Mouse (Mus musculus): Measurements from ENCODE around the gene Igf2bp2. TPM values are rescaled to one million over a fixed set of nuclear protein-coding genes. Genes with fewer than 3 reads are reported as not detected.

The Igf2bp2 gene
- polyA plus RNA-seq, 1 experiment from 2014 or later = 190 TPM

DNA sequence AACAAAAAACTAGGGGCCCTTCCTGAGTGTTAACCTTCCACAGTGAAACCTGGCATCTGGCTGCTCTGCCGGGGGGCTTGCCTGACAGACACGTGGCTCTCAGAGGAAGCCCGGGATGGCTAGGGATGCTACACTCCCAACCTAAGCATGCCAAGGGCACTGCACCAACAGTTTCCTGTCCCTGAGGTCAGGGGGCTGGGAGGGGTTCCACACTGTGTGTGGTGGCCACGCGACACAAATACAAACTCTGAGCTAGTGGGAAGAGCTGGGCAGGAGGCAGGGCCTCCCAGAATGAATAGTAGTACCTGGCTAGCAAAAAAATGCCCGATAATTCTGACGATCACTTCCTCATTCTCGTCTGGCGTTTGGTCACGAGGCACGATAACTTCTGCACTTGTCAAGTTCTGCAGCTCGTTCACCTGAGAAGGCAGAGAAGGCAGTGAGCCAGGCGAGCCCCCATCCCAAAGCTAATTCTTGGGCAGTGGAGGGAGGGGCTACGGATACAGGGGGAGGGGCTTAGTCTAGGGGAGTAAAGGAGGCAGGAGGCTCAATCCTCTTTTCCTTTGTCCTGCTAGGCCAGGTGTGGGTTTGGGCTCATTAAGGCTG, 101.4 kb downstream of the Igf2bp2 start:
- H3K4me1 ChIP-seq (ENCODE audit: control insufficient read depth, insufficient read depth, low read length) = no peaks in the 10 kb centered on the region
- DNase-seq (ENCODE audit: low spot score) = no peak
- H3K4me3 ChIP-seq (ENCODE audit: low read depth, low read length) = no peak overlapping the region
- no peak for ATAC-seq (ENCODE audit: insufficient number of reproducible peaks, low FRiP score, low TSS enrichment, low read depth)
- no peak overlapping the region for H3K9ac ChIP-seq (ENCODE audit: low read length)
- WGBS = 83% methylated on average over 14 of the region's 14 CpGs
- no peaks in the 10 kb centered on the region for H3K27me3 ChIP-seq (ENCODE audit: control insufficient read depth, insufficient read depth, low read length)
- no peak overlapping the region for H3K4me2 ChIP-seq (ENCODE audit: low read depth, severe bottlenecking)
- no peaks in the 10 kb centered on the region for H3K9me3 ChIP-seq (ENCODE audit: control insufficient read depth, low read length)
- no peak overlapping the region for H3K27ac ChIP-seq (replicated peaks; ENCODE audit: low read depth, low read length)
- H3K36me3 ChIP-seq (ENCODE audit: control insufficient read depth, insufficient read depth, low read length) = peaks cover 23% of the 10 kb centered on the region

DNA sequence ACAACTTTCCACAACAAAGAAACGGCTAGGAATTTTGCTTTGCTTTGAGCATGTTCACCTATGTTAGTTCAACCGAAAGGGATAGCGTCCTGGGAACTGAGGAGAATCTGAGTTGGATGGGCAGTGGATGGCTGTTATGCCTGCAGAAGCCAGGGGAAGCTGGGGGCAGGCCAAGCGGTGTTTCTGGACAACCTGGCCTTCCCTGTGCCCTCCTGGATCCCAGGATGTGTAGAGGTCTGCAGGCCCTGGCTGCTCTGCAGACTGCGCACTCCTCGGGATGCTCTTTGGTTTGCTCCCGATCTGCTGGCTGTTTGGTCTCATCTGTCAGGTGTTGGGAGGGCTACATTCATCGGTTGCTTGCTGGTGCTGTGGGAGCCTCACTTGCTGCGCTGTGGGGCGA, 102.7 kb downstream of the Igf2bp2 start:
- DNase-seq (ENCODE audit: low spot score) = no peak
- Histone ChIP-seq H3K9ac (ENCODE audit: low read length) (no peak overlapping the region), H3K36me3 (ENCODE audit: control insufficient read depth, insufficient read depth, low read length) (peaks cover 23% of the 10 kb centered on the region), H3K27ac (replicated peaks; ENCODE audit: low read depth, low read length) (no peak overlapping the region), H3K27me3 (ENCODE audit: control insufficient read depth, insufficient read depth, low read length) (no peaks in the 10 kb centered on the region), H3K4me2 (ENCODE audit: low read depth, severe bottlenecking) (no peak overlapping the region), H3K4me3 (ENCODE audit: low read depth, low read length) (no peak overlapping the region), H3K4me1 (ENCODE audit: control insufficient read depth, insufficient read depth, low read length) (no peaks in the 10 kb centered on the region), H3K9me3 (ENCODE audit: control insufficient read depth, low read length) (no peaks in the 10 kb centered on the region)
- WGBS = 93% methylated on average over 10 of the region's 10 CpGs
- ATAC-seq (ENCODE audit: insufficient number of reproducible peaks, low FRiP score, low TSS enrichment, low read depth) = no peak

GRCm38 (mm10) chr16:22058871-22059270, 104.2 kb downstream of the Igf2bp2 start:
- H3K4me2 ChIP-seq (ENCODE audit: low read depth, severe bottlenecking) = no peak overlapping the region

GRCm38 (mm10) chr16:22057498-22057897, 105.6 kb downstream of the Igf2bp2 start:
- H3K4me3 ChIP-seq (ENCODE audit: low read depth, low read length) = no peak overlapping the region
- H3K27me3 ChIP-seq (ENCODE audit: control insufficient read depth, insufficient read depth, low read length) = no peaks in the 10 kb centered on the region
- no peaks in the 10 kb centered on the region for H3K9me3 ChIP-seq (ENCODE audit: control insufficient read depth, low read length)
- H3K27ac ChIP-seq (replicated peaks; ENCODE audit: low read depth, low read length) = no peak overlapping the region
- no peak overlapping the region for H3K4me2 ChIP-seq (ENCODE audit: low read depth, severe bottlenecking)
- DNase-seq (ENCODE audit: low spot score) (no peak), ATAC-seq (ENCODE audit: insufficient number of reproducible peaks, low FRiP score, low TSS enrichment, low read depth) (no peak)
- no peaks in the 10 kb centered on the region for H3K4me1 ChIP-seq (ENCODE audit: control insufficient read depth, insufficient read depth, low read length)
- H3K9ac ChIP-seq (ENCODE audit: low read length) = no peak overlapping the region
- peaks cover 9% of the 10 kb centered on the region; the same call in 1 of the 2 replicates for H3K36me3 ChIP-seq (ENCODE audit: control insufficient read depth, insufficient read depth, low read length)
- WGBS = 91% methylated on average over 6 of the region's 6 CpGs

More at GRCm38 (mm10) chr16:22058871-22059270, 104.2 kb downstream of the Igf2bp2 start:
- no peak overlapping the region for H3K9ac ChIP-seq (ENCODE audit: low read length)
- DNase-seq (ENCODE audit: low spot score) (no peak), ATAC-seq (ENCODE audit: insufficient number of reproducible peaks, low FRiP score, low TSS enrichment, low read depth) (no peak)
- H3K4me1 ChIP-seq (ENCODE audit: control insufficient read depth, insufficient read depth, low read length) = no peaks in the 10 kb centered on the region
- no peaks in the 10 kb centered on the region for H3K9me3 ChIP-seq (ENCODE audit: control insufficient read depth, low read length)
- H3K36me3 ChIP-seq (ENCODE audit: control insufficient read depth, insufficient read depth, low read length) = peaks cover 18% of the 10 kb centered on the region
- no peaks in the 10 kb centered on the region for H3K27me3 ChIP-seq (ENCODE audit: control insufficient read depth, insufficient read depth, low read length)
- no peak overlapping the region for H3K27ac ChIP-seq (replicated peaks; ENCODE audit: low read depth, low read length)
- WGBS = 93% methylated on average over 7 of the region's 7 CpGs
- H3K4me3 ChIP-seq (ENCODE audit: low read depth, low read length) = no peak overlapping the region

GRCm38 (mm10) chr16:22053411-22053810, 109.7 kb downstream of the Igf2bp2 start:
- Histone ChIP-seq H3K36me3 (ENCODE audit: control insufficient read depth, insufficient read depth, low read length) (no peaks in the 10 kb centered on the region), H3K27me3 (ENCODE audit: control insufficient read depth, insufficient read depth, low read length) (no peaks in the 10 kb centered on the region), H3K27ac (replicated peaks; ENCODE audit: low read depth, low read length) (no peak overlapping the region), H3K9ac (ENCODE audit: low read length) (no peak overlapping the region), H3K4me2 (ENCODE audit: low read depth, severe bottlenecking) (no peak overlapping the region), H3K4me3 (ENCODE audit: low read depth, low read length) (no peak overlapping the region), H3K4me1 (ENCODE audit: control insufficient read depth, insufficient read depth, low read length) (no peaks in the 10 kb centered on the region), H3K9me3 (ENCODE audit: control insufficient read depth, low read length) (no peaks in the 10 kb centered on the region)
- WGBS = 93% methylated on average over 21 of the region's 21 CpGs
- DNase-seq (ENCODE audit: low spot score) (no peak), ATAC-seq (ENCODE audit: insufficient number of reproducible peaks, low FRiP score, low TSS enrichment, low read depth) (no peak)

GRCm38 (mm10) chr16:22046739-22047366, 116.2 kb downstream of the Igf2bp2 start:
- no peaks in the 10 kb centered on the region for H3K27me3 ChIP-seq (ENCODE audit: control insufficient read depth, insufficient read depth, low read length)
- 93% methylated on average over 10 of the region's 10 CpGs for WGBS
- no peak overlapping the region for H3K27ac ChIP-seq (replicated peaks; ENCODE audit: low read depth, low read length)
- peaks cover 13% of the 10 kb centered on the region; the same call in 1 of the 2 replicates for H3K36me3 ChIP-seq (ENCODE audit: control insufficient read depth, insufficient read depth, low read length)
- no peak overlapping the region for H3K4me2 ChIP-seq (ENCODE audit: low read depth, severe bottlenecking)
- no peak overlapping the region for H3K4me3 ChIP-seq (ENCODE audit: low read depth, low read length)
- no peak for ATAC-seq (ENCODE audit: insufficient number of reproducible peaks, low FRiP score, low TSS enrichment, low read depth)
- no peak for DNase-seq (ENCODE audit: low spot score)
- no peaks in the 10 kb centered on the region for H3K9me3 ChIP-seq (ENCODE audit: control insufficient read depth, low read length)
- no peaks in the 10 kb centered on the region for H3K4me1 ChIP-seq (ENCODE audit: control insufficient read depth, insufficient read depth, low read length)
- H3K9ac ChIP-seq (ENCODE audit: low read length) = no peak overlapping the region

DNA sequence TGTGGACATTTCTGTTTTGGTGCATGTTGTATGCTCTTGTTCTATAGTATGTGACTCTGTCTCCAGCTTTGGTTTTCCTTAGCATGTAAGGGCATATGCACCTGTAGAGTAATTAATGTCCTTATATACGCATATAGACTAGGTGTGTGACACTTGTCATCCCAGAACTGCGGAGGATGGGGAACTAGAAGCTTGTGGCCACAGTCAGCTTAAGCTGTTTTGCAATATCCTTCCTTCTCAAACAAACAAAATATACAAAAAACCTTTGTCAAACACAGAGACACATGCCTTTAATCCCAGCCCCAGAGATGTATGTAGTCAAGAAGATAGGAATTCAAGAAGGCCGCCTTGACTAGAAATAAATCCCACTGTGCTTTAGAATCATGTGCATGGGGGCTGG, 117.2 kb downstream of the Igf2bp2 start:
- Histone ChIP-seq H3K4me3 (ENCODE audit: low read depth, low read length) (no peak overlapping the region), H3K9ac (ENCODE audit: low read length) (no peak overlapping the region), H3K4me2 (ENCODE audit: low read depth, severe bottlenecking) (no peak overlapping the region), H3K4me1 (ENCODE audit: control insufficient read depth, insufficient read depth, low read length) (no peaks in the 10 kb centered on the region), H3K9me3 (ENCODE audit: control insufficient read depth, low read length) (no peaks in the 10 kb centered on the region), H3K36me3 (ENCODE audit: control insufficient read depth, insufficient read depth, low read length) (peaks cover 13% of the 10 kb centered on the region; the same call in 1 of the 2 replicates), H3K27ac (replicated peaks; ENCODE audit: low read depth, low read length) (no peak overlapping the region), H3K27me3 (ENCODE audit: control insufficient read depth, insufficient read depth, low read length) (no peaks in the 10 kb centered on the region)
- ATAC-seq (ENCODE audit: insufficient number of reproducible peaks, low FRiP score, low TSS enrichment, low read depth) (no peak), DNase-seq (ENCODE audit: low spot score) (no peak)
- WGBS = 97% methylated on average over 3 of the region's 3 CpGs

- 90% methylated on average over 4 of the region's 4 CpGs for WGBS
- DNase-seq (ENCODE audit: low spot score) = no peak
- Histone ChIP-seq H3K4me1 (ENCODE audit: control insufficient read depth, insufficient read depth, low read length) (no peaks in the 10 kb centered on the region), H3K4me3 (ENCODE audit: low read depth, low read length) (no peak overlapping the region), H3K27ac (replicated peaks; ENCODE audit: low read depth, low read length) (no peak overlapping the region), H3K4me2 (ENCODE audit: low read depth, severe bottlenecking) (no peak overlapping the region), H3K36me3 (ENCODE audit: control insufficient read depth, insufficient read depth, low read length) (peaks cover 13% of the 10 kb centered on the region; the same call in 1 of the 2 replicates), H3K9ac (ENCODE audit: low read length) (no peak overlapping the region), H3K27me3 (ENCODE audit: control insufficient read depth, insufficient read depth, low read length) (no peaks in the 10 kb centered on the region), H3K9me3 (ENCODE audit: control insufficient read depth, low read length) (no peaks in the 10 kb centered on the region)
- ATAC-seq (ENCODE audit: insufficient number of reproducible peaks, low FRiP score, low TSS enrichment, low read depth) = no peak
Observed at GRCm38 (mm10) chr16:22043830-22044229, 119.3 kb downstream of the Igf2bp2 start.

All from limb, embryonic 11.5 days (tissue).